8 mouse cellular contexts compared by ENCODE assay signal in genomic region chr8:95080381-95081341, GRCm38 (mm10). TPM values are rescaled to one million over a fixed set of nuclear protein-coding genes. Genes with fewer than 3 reads are reported as not detected.
DNase-seq lines count a peak whose midpoint lies in the region; ATAC-seq and TF ChIP-seq lines count a peak whose summit lies in the region.

Gene Katnb1, plus strand, starts transcription at chr8:95081186.

- peaks cover 28% of the 10 kb centered on the region for H3K36me3 ChIP-seq in hindbrain, embryonic 13.5 days

- H3K9ac ChIP-seq in hindbrain, embryonic 13.5 days: peak within 1 kb of the TSS; percentile 87

- in situ Hi-C loops in Patski (cut with MboI; ENCODE audit: low pct_unique_long_range_greater_than_20kb): loop anchor here (5.0 kb wide), 1 partner anchor 133 kb away; no protein-coding TSS in a partner anchor

- peak; percentile 100 for DNase-seq in Patski (ENCODE audit: low read depth, low spot score)
- DNase-seq in cerebellum, postnatal 14 days: peak; percentile 98
- DNase-seq in frontal cortex, postnatal 14 days (ENCODE audit: low spot score in 2 of 2): peak; percentile 99 to 100
- DNase-seq in layer of hippocampus, postnatal 25 days (ENCODE audit: extremely low spot score in 1 of 2, low spot score in 1 of 2): peak; percentile 86 to 88
- peak; percentile 100 for DNase-seq in lung, postnatal 25 days (ENCODE audit: low spot score)
- peak; percentile 100 for DNase-seq in retina, embryonic 14.5 days (ENCODE audit: low spot score)
- peak; percentile 97 for DNase-seq in thymus, postnatal 4 days

- peak within 1 kb of the TSS; percentile 95 for H3K4me2 ChIP-seq in hindbrain, embryonic 13.5 days

- CTCF ChIA-PET in Patski (lab: Charles Lee): interaction anchor here (0.6 to 2.5 kb wide), 5 partner anchors 11 to 133 kb away, joined by 3 to 10 read pairs (median 3); no protein-coding TSS in a partner anchor

- under 1% methylated on average over 47 of the region's 47 CpGs for WGBS in hindbrain, embryonic 13.5 days

- ATAC-seq in Patski: peak; percentile 95
- ATAC-seq in hindbrain, embryonic 13.5 days (ENCODE audit: low FRiP score): peak; percentile 98

- H3K4me3 ChIP-seq in hindbrain, embryonic 13.5 days: peak within 1 kb of the TSS; percentile 90

- peak within 1 kb of the TSS; percentile 83 for H3K27ac ChIP-seq in hindbrain, embryonic 13.5 days

- no peak for TF ChIP-seq CTCF in Patski (IDR thresholded peaks at IDR 0.05)

- peaks cover 29% of the 10 kb centered on the region for H3K4me1 ChIP-seq in hindbrain, embryonic 13.5 days (replicated peaks)

- no peaks in the 10 kb centered on the region for H3K9me3 ChIP-seq in hindbrain, embryonic 13.5 days

- POLR2A ChIA-PET in Patski (lab: Charles Lee): no interaction called here

- no peaks in the 10 kb centered on the region for H3K27me3 ChIP-seq in Patski
- peaks cover 9% of the 10 kb centered on the region; the same call in 1 of the 2 replicates for H3K27me3 ChIP-seq in hindbrain, embryonic 13.5 days

RNA-seq across cellular contexts. Expression of gene Katnb1, which starts in this region (rescaled TPM):
- polyA plus RNA-seq in Patski (2021): 28.2 TPM
- 38.4 and 38.8 TPM in 2 replicates for polyA plus RNA-seq in hindbrain, embryonic 13.5 days (2015; fragmentation: Nextera tagmentation; extraction: Ambion mirVana)
- 10 to 100 TPM; 40.1 to 45.4 TPM for total RNA-seq in layer of hippocampus, postnatal 25 days (2021)

Comparison
In these comparisons a context has a peak if more than half of its experiments do, and no peak if none do; other contexts are left out.
1. Peak in every context shown above with its lines: DNase-seq, ATAC-seq, H3K4me3 ChIP-seq and H3K27ac ChIP-seq.